Mouse (Mus musculus) hindbrain, postnatal 0 days (tissue): Measurements from ENCODE around the gene Frem2. TPM values are rescaled to one million over a fixed set of nuclear protein-coding genes. Genes with fewer than 3 reads are reported as not detected.

Experiments
- ATAC-seq: fragments of 200-750 bp; cut with Nextera tagmentation; 2 replicates; pipeline ENCODE4 v1.8.0; 2017; ENCODE audit warnings: mild to moderate bottlenecking, moderate TSS enrichment, moderate library complexity
- DNase-seq: peaks from one replicate; pipeline ENCODE4 v3.0.0-alpha.2; 2015; ENCODE audit warnings: low spot score
- H3K27ac ChIP-seq: fragments of 300-500 bp; sonication (generic); 2 replicates; pipeline ENCODE4 v1.5.1; 2014; ENCODE audit warnings: mild to moderate bottlenecking
- H3K27me3 ChIP-seq: fragments of 300-500 bp; sonication (generic); 2 replicates; pipeline ENCODE4 v1.6.1; 2014; ENCODE audit warnings: low read length, mixed read lengths; ENCODE audit not compliant: insufficient read depth
- H3K36me3 ChIP-seq: fragments of 300-500 bp; sonication (generic); 2 replicates; pipeline ENCODE4 v1.6.1; 2014; ENCODE audit warnings: low read length, mixed read lengths; ENCODE audit not compliant: insufficient read depth
- H3K4me1 ChIP-seq: fragments of 300-500 bp; sonication (generic); 2 replicates; pipeline ENCODE4 v1.6.1; 2014; ENCODE audit warnings: antibody characterized with exemption, low read length, mixed read lengths; ENCODE audit not compliant: insufficient read depth
- H3K4me2 ChIP-seq: fragments of 300-500 bp; sonication (generic); 2 replicates; pipeline ENCODE4 v1.6.1; 2014; ENCODE audit warnings: low read depth, mild to moderate bottlenecking, low read length, moderate library complexity, mixed read lengths
- H3K4me3 ChIP-seq: fragments of 300-500 bp; sonication (generic); 2 replicates; pipeline ENCODE4 v1.5.1; 2014; ENCODE audit warnings: low read length
- H3K9ac ChIP-seq: fragments of 300-500 bp; sonication (generic); replicated peaks from 2 replicates; pipeline ENCODE4 v1.6.1; 2014; ENCODE audit warnings: mild to moderate bottlenecking, low read length, moderate library complexity, mixed read lengths
- H3K9me3 ChIP-seq: fragments of 300-500 bp; sonication (generic); 2 replicates; pipeline ENCODE4 v1.6.1; 2016; ENCODE audit warnings: low read length, mixed read lengths
- CTCF ChIP-seq: IDR thresholded peaks from 2 replicates; pipeline ENCODE4 v1.5.1; 2016; ENCODE audit warnings: antibody characterized with exemption, control low read depth, low read depth
- WGBS: fragments of 180-500 bp; shearing (Covaris S2); extraction: QIAGEN DNeasy Blood & Tissue Kit; methylation state at CpG from one replicate; pipeline ENCODE4 v1.1.7; 2014; 5-methylcytosine and 5-hydroxymethylcytosine counted together
- polyA plus RNA-seq: library from polyadenylated mRNA; unstranded; fragments of >200 nt; fragmentation: Nextera tagmentation; extraction: Ambion mirVana; gene quantifications from 2 replicates; pipeline ENCODE4 v1.2.1, GENCODE M21; 2015
- total RNA-seq: library from RNA; depleted of rRNA; stranded (reverse); fragments of >200 nt; gene quantifications from 2 replicates; pipeline ENCODE4 v1.2.3, GENCODE M21; 2014; rRNA removed

Gene Frem2
- total and polyA plus RNA-seq, 2 experiments from 2014 or later: 1.7 to 17.6 TPM

DNA sequence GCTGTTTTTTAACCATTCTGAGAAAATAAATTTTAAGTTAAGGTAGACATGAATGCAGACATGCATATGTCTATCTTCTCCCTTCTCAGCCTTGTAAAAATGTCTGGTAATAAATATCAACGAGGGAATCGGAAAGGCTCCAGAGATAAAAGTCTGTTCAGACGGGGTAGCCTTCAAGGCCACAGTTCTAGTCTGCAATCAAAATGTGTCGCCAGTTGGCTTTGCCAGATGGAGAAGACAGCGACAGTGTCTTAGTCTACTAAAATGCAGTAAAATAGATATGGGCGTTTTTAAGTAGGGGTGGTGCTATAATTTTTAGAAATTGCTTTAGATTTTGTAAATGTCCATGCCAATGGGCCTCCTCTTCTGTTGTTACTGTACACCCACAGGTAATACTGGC lies 191.8 kb downstream of the Frem2 start:
- Histone ChIP-seq H3K36me3 (peaks cover under 1% of the 10 kb centered on the region; the same call in 1 of the 2 replicates), H3K9ac (no peak overlapping the region), H3K27me3 (no peaks in the 10 kb centered on the region), H3K4me2 (peak overlapping the region; percentile 84), H3K4me1 (peaks cover 14% of the 10 kb centered on the region), H3K4me3 (peak overlapping the region; percentile 93), H3K9me3 (no peaks in the 10 kb centered on the region), H3K27ac (no peak overlapping the region)
- 53% methylated on average over 6 of the region's 6 CpGs for WGBS
- DNase-seq: no peak
- TF ChIP-seq CTCF: no peak
- no peak for ATAC-seq

DNA sequence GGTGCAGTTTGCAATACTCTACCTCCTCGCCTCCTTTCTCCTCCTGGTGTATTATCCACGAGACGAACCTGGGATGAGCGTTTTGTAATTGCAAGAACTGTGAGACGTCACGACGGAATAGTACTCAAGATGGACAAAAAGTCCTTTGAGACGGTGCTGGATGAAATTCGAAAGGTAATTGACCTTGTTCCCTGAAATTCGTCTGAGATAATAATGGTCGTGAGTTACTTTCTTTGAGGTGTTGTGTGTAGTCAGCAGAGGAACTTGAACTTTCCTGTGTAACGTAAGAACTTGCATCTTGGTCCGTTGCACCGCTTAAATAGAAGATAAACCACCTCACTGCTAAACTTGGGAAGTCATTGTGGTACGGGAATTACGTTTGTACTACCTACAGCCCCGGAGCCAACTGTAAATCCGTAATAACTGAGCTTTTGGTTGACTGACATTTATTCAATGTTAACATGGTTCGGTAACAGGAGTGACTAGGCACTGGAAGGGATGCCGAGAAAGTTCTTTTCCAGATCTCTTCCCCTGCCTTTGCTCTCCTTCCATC lies 192.9 kb downstream of the Frem2 start:
- peak; percentile 18 for DNase-seq
- Histone ChIP-seq H3K4me3 (peak overlapping the region; percentile 93), H3K9ac (peak overlapping the region; percentile 87), H3K27me3 (no peaks in the 10 kb centered on the region), H3K27ac (peak overlapping the region; percentile 90), H3K4me1 (peaks cover 14% of the 10 kb centered on the region), H3K36me3 (peaks cover 5% of the 10 kb centered on the region; the same call in 1 of the 2 replicates), H3K4me2 (peak overlapping the region; percentile 84), H3K9me3 (no peaks in the 10 kb centered on the region)
- ATAC-seq: no peak
- WGBS: under 1% methylated on average over 20 of the region's 20 CpGs
- no peak for TF ChIP-seq CTCF

Other genes starting within 250 kb of the Frem2 start
- 13.5 and 14.4 TPM in 2 replicates for gene Nhlrc3, start 194.0 kb downstream of the Frem2 start, total RNA-seq
- 6.6 and 7.5 TPM in 2 replicates for gene Nhlrc3, start 194.0 kb downstream of the Frem2 start, polyA plus RNA-seq
- gene Proser1, start 193.7 kb downstream of the Frem2 start, total RNA-seq: 8.4 and 10.4 TPM in 2 replicates
- gene Proser1, start 193.7 kb downstream of the Frem2 start, polyA plus RNA-seq: 14.7 and 14.8 TPM in 2 replicates
- 0.07 TPM in 1 of 2 replicates, not detected in the other for gene Stoml3, start 168.7 kb downstream of the Frem2 start, total RNA-seq
- gene Stoml3, start 168.7 kb downstream of the Frem2 start, polyA plus RNA-seq: not detected in 2 replicates
- not detected in 2 replicates for gene Gm10985, start 187.7 kb upstream of the Frem2 start, total RNA-seq
- not detected in 2 replicates for gene Gm10985, start 187.7 kb upstream of the Frem2 start, polyA plus RNA-seq
- 18.0 and 19.8 TPM in 2 replicates for gene Ufm1, start 206.5 kb upstream of the Frem2 start, total RNA-seq
- 86.6 and 89.0 TPM in 2 replicates for gene Ufm1, start 206.5 kb upstream of the Frem2 start, polyA plus RNA-seq